Mouse (Mus musculus) intestine, postnatal 0 days (tissue): Measurements from ENCODE around the gene Prss56. TPM values are rescaled to one million over a fixed set of nuclear protein-coding genes. Genes with fewer than 3 reads are reported as not detected.

Experiments
- ATAC-seq: fragments of 200-750 bp; cut with Nextera tagmentation; 2 replicates; pipeline ENCODE4 v1.8.0; 2017; ENCODE audit warnings: mild to moderate bottlenecking, moderate TSS enrichment, moderate library complexity
- H3K27ac ChIP-seq: fragments of 300-500 bp; sonication (generic); 2 replicates; pipeline ENCODE4 v1.5.1; 2014; ENCODE audit warnings: mild to moderate bottlenecking, low read depth, low read length, moderate library complexity
- H3K27me3 ChIP-seq: fragments of 300-500 bp; sonication (generic); replicated peaks from 2 replicates; pipeline ENCODE4 v1.6.1; 2014; ENCODE audit warnings: low read length, mixed read lengths; ENCODE audit not compliant: control insufficient read depth, insufficient read depth
- H3K36me3 ChIP-seq: fragments of 300-500 bp; sonication (generic); 2 replicates; pipeline ENCODE4 v1.6.1; 2014; ENCODE audit warnings: mild to moderate bottlenecking, moderate library complexity; ENCODE audit not compliant: control insufficient read depth, insufficient read depth
- H3K4me1 ChIP-seq: fragments of 300-500 bp; sonication (generic); replicated peaks from 2 replicates; pipeline ENCODE4 v1.6.1; 2014; ENCODE audit warnings: antibody characterized with exemption, low read length, mixed read lengths; ENCODE audit not compliant: control insufficient read depth, insufficient read depth
- H3K4me2 ChIP-seq: fragments of 300-500 bp; sonication (generic); replicated peaks from 2 replicates; pipeline ENCODE4 v1.6.1; 2014; ENCODE audit warnings: low read depth, mild to moderate bottlenecking, moderate library complexity
- H3K4me3 ChIP-seq: fragments of 300-500 bp; sonication (generic); 2 replicates; pipeline ENCODE4 v1.5.1; 2014; ENCODE audit warnings: low read depth, low read length
- H3K9ac ChIP-seq: fragments of 300-500 bp; sonication (generic); 2 replicates; pipeline ENCODE4 v1.6.1; 2014; ENCODE audit warnings: mild to moderate bottlenecking, low read depth, low read length
- H3K9me3 ChIP-seq: fragments of 300-500 bp; sonication (generic); 2 replicates; pipeline ENCODE4 v1.6.1; 2016; ENCODE audit warnings: mixed run types; ENCODE audit not compliant: control insufficient read depth
- CTCF ChIP-seq: sonication (generic); IDR thresholded peaks from 2 replicates; pipeline ENCODE4 v1.5.1; 2016; ENCODE audit warnings: low read depth, mild to moderate bottlenecking, control low read depth, antibody characterized with exemption, moderate library complexity
- WGBS: fragments of 180-500 bp; shearing (Covaris S2); extraction: QIAGEN DNeasy Blood & Tissue Kit; methylation state at CpG from one replicate; pipeline ENCODE4 v1.1.7; 2014; 5-methylcytosine and 5-hydroxymethylcytosine counted together
- polyA plus RNA-seq: library from polyadenylated mRNA; unstranded; fragments of >200 nt; fragmentation: Nextera tagmentation; extraction: Ambion mirVana; gene quantifications from 2 replicates; pipeline ENCODE4 v1.2.1, GENCODE M21; 2015

Gene Prss56
- not detected in 2 replicates for polyA plus RNA-seq

DNA sequence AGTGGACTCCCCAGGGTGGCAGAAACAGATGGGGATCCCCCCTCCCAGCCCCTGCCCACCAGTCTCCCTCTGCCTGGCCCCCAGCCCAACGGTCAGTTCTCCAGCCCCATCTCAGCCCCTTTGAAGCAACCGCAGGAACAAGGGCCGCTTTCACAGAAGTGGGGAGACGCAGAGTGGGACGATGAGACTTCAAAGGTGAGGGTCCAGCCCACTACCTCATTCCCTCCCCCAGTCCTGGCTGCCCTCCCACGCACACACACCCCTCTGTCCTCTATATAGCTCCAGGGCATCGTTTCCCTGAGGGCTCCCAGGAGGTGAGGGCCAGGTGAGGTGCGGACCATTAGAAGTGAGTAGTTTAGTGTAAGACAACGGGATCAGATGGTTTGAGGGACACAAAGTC lies at the start of gene Prss56:
Gene Prss56 (plus strand): TSS at position 301 of the 400 bp plus-strand sequence.
- 46% methylated on average over 9 of the region's 9 CpGs for WGBS
- H3K27me3 ChIP-seq = peaks cover 60% of the 10 kb centered on the region
- no peak for ATAC-seq

DNA sequence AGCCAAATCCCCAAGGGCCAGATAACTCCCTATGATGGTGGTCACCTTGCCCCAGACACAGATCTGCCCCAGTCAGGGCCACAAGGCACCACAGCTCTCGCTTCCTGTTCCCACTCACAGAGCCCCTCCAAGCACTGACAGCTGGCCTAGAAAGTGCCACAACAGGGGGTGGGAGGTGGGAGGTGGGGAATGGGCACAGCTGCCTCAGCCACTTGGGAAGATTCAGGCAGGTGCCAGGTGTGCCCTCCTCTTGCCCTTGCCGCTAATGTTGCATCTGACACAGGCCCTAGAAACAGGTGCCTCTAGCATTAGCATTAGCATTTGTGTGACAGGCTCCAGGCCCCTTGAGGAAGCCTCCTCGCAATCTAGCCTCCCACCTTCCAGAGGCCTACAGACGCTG lies 41.6 kb upstream of the Prss56 start:
- TF ChIP-seq CTCF = no peak

More for the DNA sequence above, at the start of gene Prss56:
- no peak within 1 kb of the TSS for H3K27ac ChIP-seq
- no peaks in the 10 kb centered on the region for H3K9me3 ChIP-seq
- no peak within 1 kb of the TSS for H3K9ac ChIP-seq
- no peaks in the 10 kb centered on the region; the same call in 1 of the 2 replicates for H3K4me1 ChIP-seq
- H3K4me3 ChIP-seq = no peak within 1 kb of the TSS
- TF ChIP-seq CTCF = no peak
- no peaks in the 10 kb centered on the region for H3K36me3 ChIP-seq
- H3K4me2 ChIP-seq = no peak within 1 kb of the TSS

DNA sequence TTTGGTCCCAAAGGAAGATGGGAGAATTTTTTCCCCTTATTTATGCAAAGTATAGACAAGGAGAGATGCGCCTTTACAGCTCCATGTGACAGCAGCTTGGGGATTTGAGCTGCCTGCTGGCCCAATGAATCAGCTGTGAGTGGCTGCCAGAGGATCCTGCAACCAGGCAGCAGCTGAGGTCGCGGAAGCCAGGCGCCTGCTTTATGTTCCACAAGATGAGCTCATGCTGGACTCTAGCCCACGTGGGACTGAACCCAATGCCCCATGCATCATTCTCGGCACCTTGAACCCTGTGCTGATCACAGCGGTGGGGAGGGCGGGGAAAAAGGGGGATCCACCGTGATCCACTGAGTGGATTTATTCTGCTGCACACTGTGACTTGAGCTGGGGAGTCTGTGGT lies 40.7 kb upstream of the Prss56 start:
- ATAC-seq = 0 out of 2 replicates have a peak, but pooled peaks have one; percentile 10
- TF ChIP-seq CTCF = no peak
- no peak overlapping the region for H3K4me2 ChIP-seq
- H3K9me3 ChIP-seq = no peaks in the 10 kb centered on the region
- H3K9ac ChIP-seq = no peak overlapping the region
- H3K4me1 ChIP-seq = no peaks in the 10 kb centered on the region
- H3K4me3 ChIP-seq = no peak overlapping the region
- H3K27me3 ChIP-seq = no peaks in the 10 kb centered on the region
- no peak overlapping the region for H3K27ac ChIP-seq
- WGBS = 56% methylated on average over 9 of the region's 9 CpGs
- no peaks in the 10 kb centered on the region for H3K36me3 ChIP-seq

More for the DNA sequence above, 41.6 kb upstream of the Prss56 start:
- 88% methylated on average over 4 of the region's 4 CpGs for WGBS
- Histone ChIP-seq H3K27me3 (no peaks in the 10 kb centered on the region), H3K27ac (no peak overlapping the region), H3K4me3 (no peak overlapping the region), H3K36me3 (no peaks in the 10 kb centered on the region), H3K4me1 (no peaks in the 10 kb centered on the region), H3K9me3 (no peaks in the 10 kb centered on the region), H3K9ac (no peak overlapping the region), H3K4me2 (no peak overlapping the region)
- ATAC-seq = no peak

DNA sequence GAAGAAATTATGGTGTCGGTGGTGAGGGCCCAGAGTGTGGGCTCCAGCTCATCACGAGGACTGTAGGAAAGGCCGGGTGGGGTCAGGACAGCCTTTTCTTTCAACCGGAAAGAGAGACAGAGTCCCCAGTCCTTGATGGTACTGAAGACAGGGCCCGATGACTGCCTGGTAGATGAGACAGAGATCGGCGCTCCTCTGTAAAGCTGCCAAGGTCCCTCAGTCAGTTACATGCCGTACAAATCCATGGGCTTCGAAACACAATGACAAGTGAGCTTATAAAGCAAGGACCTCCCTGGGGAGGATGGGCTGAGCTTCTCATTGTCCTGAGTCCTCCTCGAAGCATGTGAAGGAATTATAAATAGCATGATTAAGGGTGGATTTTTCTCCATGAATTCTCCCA lies 40.0 kb upstream of the Prss56 start:
- H3K9me3 ChIP-seq = no peaks in the 10 kb centered on the region
- no peak overlapping the region for H3K9ac ChIP-seq
- no peak for TF ChIP-seq CTCF
- WGBS = 69% methylated on average over 10 of the region's 10 CpGs
- H3K4me1 ChIP-seq = no peaks in the 10 kb centered on the region
- H3K27me3 ChIP-seq = no peaks in the 10 kb centered on the region
- H3K4me3 ChIP-seq = no peak overlapping the region
- no peak overlapping the region for H3K27ac ChIP-seq
- H3K36me3 ChIP-seq = no peaks in the 10 kb centered on the region
- ATAC-seq = no peak
- H3K4me2 ChIP-seq = no peak overlapping the region

DNA sequence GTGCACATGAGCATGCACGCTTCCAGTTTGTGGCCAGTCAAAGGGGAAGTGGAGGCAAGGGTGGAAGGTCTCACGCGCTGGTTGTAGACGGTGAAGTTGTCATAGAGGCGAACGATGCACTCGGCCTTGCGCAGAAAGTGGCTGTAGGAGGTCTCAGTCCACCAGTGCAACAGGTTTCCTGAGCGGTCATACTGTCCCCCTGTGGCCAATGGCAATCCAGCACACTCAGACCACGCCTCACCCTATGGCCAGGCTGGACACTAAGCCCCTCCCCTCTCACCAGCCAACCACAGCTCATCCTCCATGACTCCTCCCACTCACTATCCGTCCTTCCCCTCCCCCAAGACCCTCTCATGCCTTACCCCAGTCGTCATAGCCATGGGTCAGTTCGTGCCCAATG lies 33.7 kb upstream of the Prss56 start:
- Histone ChIP-seq H3K4me1 (no peaks in the 10 kb centered on the region), H3K27ac (no peak overlapping the region), H3K9ac (no peak overlapping the region), H3K27me3 (peaks cover 31% of the 10 kb centered on the region), H3K4me3 (no peak overlapping the region), H3K9me3 (no peaks in the 10 kb centered on the region), H3K36me3 (no peaks in the 10 kb centered on the region), H3K4me2 (no peak overlapping the region)
- WGBS = 36% methylated on average over 13 of the region's 13 CpGs
- TF ChIP-seq CTCF = 0 out of 2 replicates have a peak, but pooled peaks have one; percentile 8
- no peak for ATAC-seq

DNA sequence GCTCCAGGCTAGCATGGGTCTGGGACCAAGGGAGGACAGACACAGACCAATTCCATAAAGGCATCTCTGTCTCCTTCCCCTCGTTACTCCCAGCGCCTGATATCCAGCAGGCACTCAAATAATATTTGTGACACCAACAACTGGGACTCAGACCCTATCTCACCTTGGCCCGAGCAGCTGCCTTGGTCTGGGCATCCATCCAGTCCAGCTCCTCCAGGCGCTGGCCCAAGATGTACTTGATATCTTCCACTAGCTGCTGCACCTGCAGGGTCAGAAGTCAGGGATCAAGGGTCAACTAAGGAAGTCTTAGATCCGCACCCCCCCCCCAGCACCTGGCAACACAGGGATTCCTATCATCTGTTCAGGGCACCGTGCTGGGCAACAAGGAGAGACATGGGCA lies 31.8 kb upstream of the Prss56 start:
- H3K36me3 ChIP-seq = no peaks in the 10 kb centered on the region
- no peaks in the 10 kb centered on the region for H3K4me1 ChIP-seq
- WGBS = 67% methylated on average over 6 of the region's 6 CpGs
- H3K9me3 ChIP-seq = no peaks in the 10 kb centered on the region
- no peak overlapping the region for H3K4me2 ChIP-seq
- H3K27ac ChIP-seq = no peak overlapping the region
- ATAC-seq = no peak
- no peak overlapping the region for H3K9ac ChIP-seq
- H3K4me3 ChIP-seq = no peak overlapping the region
- H3K27me3 ChIP-seq = peaks cover 50% of the 10 kb centered on the region
- no peak for TF ChIP-seq CTCF
